Comparison of ENCODE assay signal across 9 mouse cellular contexts in genomic region chr1:21053009-21053408, GRCm38 (mm10). TPM values are rescaled to one million over a fixed set of nuclear protein-coding genes. Genes with fewer than 3 reads are reported as not detected.
A peak's percentile ranks its signal among the peaks of the same experiment; 100 is the strongest.
DNase-seq lines count a peak whose midpoint lies in the region; ATAC-seq and TF ChIP-seq lines count a peak whose summit lies in the region.
"Had no signal": no experiment of that assay in that cellular context is flagged by ENCODE, and none has a peak within 500 bp of the region (broad histone marks: within the 10 kb centered on the region; RNA-seq: fewer than 3 reads in every experiment).

No protein-coding gene starts in this region.

- no peak for DNase-seq in frontal cortex, postnatal 25 days (ENCODE audit: low spot score in 2 of 2)
- no peak for DNase-seq in lung, embryonic 14.5 days
- no peak for DNase-seq in lung, postnatal 25 days (ENCODE audit: low spot score)
- DNase-seq in hindbrain, embryonic 11.5 days (ENCODE audit: low spot score) = no peak
- no peak for DNase-seq in kidney, adult 2 months
- DNase-seq in cerebellum, adult 9-11 months = no peak

- H3K36me3 ChIP-seq in lung, embryonic 14.5 days (ENCODE audit: insufficient read depth) = 0 out of 2 replicates have a peak, but pooled peaks cover under 1% of the 10 kb centered on the region
- no peaks in the 10 kb centered on the region for H3K36me3 ChIP-seq in hindbrain, embryonic 11.5 days (ENCODE audit: control insufficient read depth, insufficient read depth, low read length)
- H3K36me3 ChIP-seq in neural tube, embryonic 15.5 days = no peaks in the 10 kb centered on the region
- no peaks in the 10 kb centered on the region for H3K36me3 ChIP-seq in kidney, adult 2 months (ENCODE audit: control insufficient read depth, insufficient read depth, low read length)

- no peak for TF ChIP-seq POLR2A in kidney, adult 2 months (IDR thresholded peaks at IDR 0.05; ENCODE audit: low read depth, low read length)

- H3K9me3 ChIP-seq in lung, embryonic 14.5 days (ENCODE audit: low read depth, low read length) = no peaks in the 10 kb centered on the region
- no peaks in the 10 kb centered on the region for H3K9me3 ChIP-seq in hindbrain, embryonic 11.5 days (ENCODE audit: control insufficient read depth, low read length)
- H3K9me3 ChIP-seq in neural tube, embryonic 15.5 days (replicated peaks) = no peaks in the 10 kb centered on the region

- WGBS in lung, embryonic 14.5 days = 53% methylated on average over 9 of the region's 9 CpGs
- 68% methylated on average over 9 of the region's 9 CpGs for WGBS in hindbrain, embryonic 11.5 days
- 58% methylated on average over 9 of the region's 9 CpGs for WGBS in neural tube, embryonic 15.5 days
- 66% methylated on average over 9 of the region's 9 CpGs for WGBS in kidney, adult 2 months

- no peak overlapping the region for H3K4me3 ChIP-seq in lung, embryonic 14.5 days (ENCODE audit: low read depth, low read length)
- no peak overlapping the region for H3K4me3 ChIP-seq in hindbrain, embryonic 11.5 days (ENCODE audit: low read depth, low read length)
- no peak overlapping the region for H3K4me3 ChIP-seq in neural tube, embryonic 15.5 days (replicated peaks)
- no peak overlapping the region for H3K4me3 ChIP-seq in kidney, adult 2 months (ENCODE audit: insufficient read depth, low read depth, low read length)
- H3K4me3 ChIP-seq: megakaryocyte, embryonic 14.5 days had no signal

- no peak overlapping the region for H3K9ac ChIP-seq in lung, embryonic 14.5 days
- no peak overlapping the region for H3K9ac ChIP-seq in hindbrain, embryonic 11.5 days (ENCODE audit: low read depth, low read length)
- H3K9ac ChIP-seq in neural tube, embryonic 15.5 days (replicated peaks) = no peak overlapping the region

- TF ChIP-seq CTCF in lung, embryonic 14.5 days (IDR thresholded peaks at IDR 0.05; ENCODE audit: low read depth) = no peak
- no peak for TF ChIP-seq CTCF in kidney, adult 2 months (conservative IDR thresholded peaks at IDR 0.05; ENCODE audit: insufficient read depth, insufficient read length, low read depth, low read length)

- H3K27me3 ChIP-seq in lung, embryonic 14.5 days (ENCODE audit: insufficient read depth, low read length) = no peaks in the 10 kb centered on the region
- no peaks in the 10 kb centered on the region for H3K27me3 ChIP-seq in hindbrain, embryonic 11.5 days (ENCODE audit: control insufficient read depth, insufficient read depth, low read length)
- no peaks in the 10 kb centered on the region for H3K27me3 ChIP-seq in neural tube, embryonic 15.5 days (replicated peaks)
- H3K27me3 ChIP-seq in kidney, adult 2 months (replicated peaks; ENCODE audit: control insufficient read depth, insufficient read depth, low read length) = no peaks in the 10 kb centered on the region
- H3K27me3 ChIP-seq: megakaryocyte, embryonic 14.5 days had no signal

- no peak overlapping the region for H3K4me2 ChIP-seq in lung, embryonic 14.5 days
- no peak overlapping the region for H3K4me2 ChIP-seq in hindbrain, embryonic 11.5 days (replicated peaks; ENCODE audit: low read depth, low read length)
- H3K4me2 ChIP-seq in neural tube, embryonic 15.5 days = no peak overlapping the region

- 0 out of 2 replicates have a peak overlapping the region, but pooled peaks have one; percentile 43 for H3K27ac ChIP-seq in lung, embryonic 14.5 days (ENCODE audit: low read depth)
- H3K27ac ChIP-seq in hindbrain, embryonic 11.5 days (ENCODE audit: low read depth, low read length) = peak overlapping the region; percentile 31; the same call in 1 of the 2 replicates
- peak overlapping the region; percentile 35; the same call in 1 of the 2 replicates for H3K27ac ChIP-seq in neural tube, embryonic 15.5 days (replicated peaks)
- H3K27ac ChIP-seq in kidney, adult 2 months (ENCODE audit: insufficient read depth, low read depth, low read length) = no peak overlapping the region

- ATAC-seq in frontal cortex, adult (ENCODE audit: low TSS enrichment) = peak; percentile 25
- ATAC-seq in lung, embryonic 14.5 days (ENCODE audit: insufficient read depth) = no peak
- 0 out of 2 replicates have a peak, but pooled peaks have one; percentile 18 for ATAC-seq in hindbrain, embryonic 11.5 days (ENCODE audit: low FRiP score)
- no peak; the same call in 1 of the 2 replicates for ATAC-seq in neural tube, embryonic 15.5 days (ENCODE audit: low FRiP score)

- peaks cover 9% of the 10 kb centered on the region for H3K4me1 ChIP-seq in lung, embryonic 14.5 days (ENCODE audit: insufficient read depth)
- peaks cover 4% of the 10 kb centered on the region; the same call in 1 of the 2 replicates for H3K4me1 ChIP-seq in hindbrain, embryonic 11.5 days (replicated peaks; ENCODE audit: control insufficient read depth, insufficient read depth, low read length)
- peaks cover 23% of the 10 kb centered on the region for H3K4me1 ChIP-seq in neural tube, embryonic 15.5 days
- no peaks in the 10 kb centered on the region for H3K4me1 ChIP-seq in kidney, adult 2 months (ENCODE audit: control insufficient read depth, insufficient read depth, low read length)

RNA-seq across cellular contexts. Expression of gene Tram2, which starts 26.0 kb away (rescaled TPM):
- 11.5 and 13.1 TPM in 2 replicates for polyA plus RNA-seq in lung, embryonic 14.5 days (2014; fragmentation: Nextera tagmentation; extraction: Ambion mirVana)
- polyA plus RNA-seq in hindbrain, embryonic 11.5 days (2014; fragmentation: Nextera tagmentation; extraction: Ambion mirVana) = 6.2 and 6.6 TPM in 2 replicates
- 2.2 and 3.1 TPM in 2 replicates for polyA plus RNA-seq in neural tube, embryonic 15.5 days (2015; fragmentation: Nextera tagmentation; extraction: Ambion mirVana)
- polyA plus RNA-seq in kidney, adult 2 months (2012; rRNA removed) = 4.2 and 4.9 TPM in 2 replicates

Comparison
In these comparisons a context has a peak if more than half of its experiments do, and no peak if none do; other contexts are left out.
1. ATAC-seq: peak in frontal cortex, adult (single experiment) and hindbrain, embryonic 11.5 days (single experiment); none in lung, embryonic 14.5 days (single experiment) and neural tube, embryonic 15.5 days (single experiment).